Mouse (Mus musculus) brain, adult 2 months (tissue): ENCODE data around the gene Ccdc124.

Experiments
- DNase-seq: peaks from one replicate; pipeline ENCODE4 v3.0.0; 2011; ENCODE audit warnings: low read depth, low spot score

Gene Ccdc124

GRCm38 (mm10) chr8:70873364-70873985 is at the start of gene Ccdc124:
Gene Ccdc124, minus strand, starts transcription at chr8:70873935.
- peak; percentile 97 for DNase-seq

GRCm38 (mm10) chr8:70920049-70920922 is 46.6 kb upstream of the Ccdc124 start:
- DNase-seq = no peak

GRCm38 (mm10) chr8:70914704-70915103 is 41.0 kb upstream of the Ccdc124 start:
- no peak for DNase-seq

GRCm38 (mm10) chr8:70913523-70913922 is 39.8 kb upstream of the Ccdc124 start:
- DNase-seq = no peak

GRCm38 (mm10) chr8:70912955-70913354 is 39.2 kb upstream of the Ccdc124 start:
- DNase-seq = no peak

- no peak for DNase-seq
These were observed 37.9 kb upstream of the Ccdc124 start for GRCm38 (mm10) chr8:70911596-70911995.

GRCm38 (mm10) chr8:70907518-70907917 is 33.8 kb upstream of the Ccdc124 start:
- DNase-seq = no peak

GRCm38 (mm10) chr8:70905831-70906736 is 32.3 kb upstream of the Ccdc124 start, which contains the start of gene Map1s:
Gene Map1s, plus strand, starts transcription at chr8:70905932.
- peak; percentile 91 for DNase-seq

GRCm38 (mm10) chr8:70905463-70905830 is 31.7 kb upstream of the Ccdc124 start:
- no peak for DNase-seq

- DNase-seq = peak; percentile 56
These were observed 30.8 kb upstream of the Ccdc124 start for GRCm38 (mm10) chr8:70904532-70904931.

GRCm38 (mm10) chr8:70903582-70903981 is 29.8 kb upstream of the Ccdc124 start:
- no peak for DNase-seq

- DNase-seq = no peak
These were observed 29.4 kb upstream of the Ccdc124 start for GRCm38 (mm10) chr8:70903112-70903511.

- no peak for DNase-seq
These were observed 28.5 kb upstream of the Ccdc124 start for GRCm38 (mm10) chr8:70902211-70902610.

- DNase-seq = no peak
These were observed 27.2 kb upstream of the Ccdc124 start for GRCm38 (mm10) chr8:70900872-70901387.

- DNase-seq = no peak
These were observed 25.5 kb upstream of the Ccdc124 start for GRCm38 (mm10) chr8:70899226-70899625.

- no peak for DNase-seq
These were observed 25.0 kb upstream of the Ccdc124 start for GRCm38 (mm10) chr8:70898661-70899198.

GRCm38 (mm10) chr8:70897681-70898413 is 24.1 kb upstream of the Ccdc124 start:
- DNase-seq = peak; percentile 89

GRCm38 (mm10) chr8:70897021-70897680 is 23.4 kb upstream of the Ccdc124 start, which contains the start of gene Rpl18a:
Gene Rpl18a, minus strand, starts transcription at chr8:70897412.
- peak; percentile 100 for DNase-seq

- DNase-seq = no peak
These were observed 22.7 kb upstream of the Ccdc124 start for GRCm38 (mm10) chr8:70896316-70897020.
